Mouse (Mus musculus) left cerebral cortex, postnatal 10 days (tissue): ENCODE results near the gene Hps4. TPM values are rescaled to one million over a fixed set of nuclear protein-coding genes. Genes with fewer than 3 reads are reported as not detected.
"Not testable (repeated sequence)": the region's sequence is repeated elsewhere in the genome, so short reads cannot be mapped to it uniquely, and the experiment has no call there.

Experiments
- DNase-seq, 2 experiments: peaks; one replicate each; pipeline ENCODE4 v3.0.0; 2021 to 2022; ENCODE audit warnings: low spot score in 2 of 2, mixed read lengths in 1 of 2; ENCODE audit errors: extremely low spot score in 1 of 2
- intact Hi-C: fragments of 180-260 bp; cut with DNase I; formaldehyde crosslinking; loops from one replicate; pipeline ENCODE4 v1.15.1; 2025
- total RNA-seq, 2 experiments: library from RNA; stranded (reverse); gene quantifications; 2 replicates each; pipeline ENCODE4 v1.2.3; 2021

The Hps4 gene
- total RNA-seq, 2 experiments from 2014 or later = 18.8 to 29.2 TPM

DNA sequence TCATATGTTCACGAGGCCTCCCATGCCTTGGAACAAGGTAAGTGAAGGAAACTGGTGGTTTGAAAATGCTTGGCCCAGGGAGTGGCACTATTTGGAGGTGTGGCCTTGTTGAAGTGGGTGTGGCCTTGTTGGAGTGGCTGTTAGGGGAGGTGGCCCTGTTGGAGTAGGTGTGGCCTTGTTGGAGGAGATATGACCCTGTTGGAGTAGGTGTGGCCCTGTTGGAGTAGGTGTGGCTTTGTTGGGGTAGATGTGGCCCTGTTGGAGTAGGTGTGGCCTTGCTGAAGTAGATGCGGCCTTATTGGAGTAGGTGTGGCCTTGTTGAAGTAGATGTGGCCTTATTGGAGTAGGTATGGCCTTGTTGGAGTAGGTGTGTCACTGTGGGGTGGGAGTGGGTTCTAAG is 43.1 kb downstream of the Hps4 start:
- intact Hi-C loops = no loop called here
- peak in 1 of 2 experiments; percentile 11 for DNase-seq

DNA sequence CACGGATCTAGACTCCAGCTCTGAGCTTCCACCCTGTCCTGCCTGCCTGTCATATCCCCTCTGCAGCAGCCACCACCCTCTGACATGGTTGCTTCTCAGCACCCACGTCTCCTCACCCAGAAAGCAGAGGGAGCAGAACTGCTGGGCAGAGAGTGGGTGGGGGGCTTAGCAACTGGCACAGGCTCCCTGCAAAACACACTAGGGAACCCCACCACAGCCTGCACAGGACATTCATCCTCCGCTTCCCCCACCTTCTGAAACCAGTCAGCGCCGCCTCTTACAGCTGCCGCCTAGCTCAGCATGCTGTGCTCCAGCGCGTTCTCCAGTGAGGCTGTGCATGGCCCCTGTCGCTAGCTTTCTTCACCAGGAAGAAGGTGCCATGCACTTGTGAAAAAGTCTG is 46.5 kb downstream of the Hps4 start:
- intact Hi-C loops = no loop called here
- DNase-seq = peak in 1 of 2 experiments; percentile 50

DNA sequence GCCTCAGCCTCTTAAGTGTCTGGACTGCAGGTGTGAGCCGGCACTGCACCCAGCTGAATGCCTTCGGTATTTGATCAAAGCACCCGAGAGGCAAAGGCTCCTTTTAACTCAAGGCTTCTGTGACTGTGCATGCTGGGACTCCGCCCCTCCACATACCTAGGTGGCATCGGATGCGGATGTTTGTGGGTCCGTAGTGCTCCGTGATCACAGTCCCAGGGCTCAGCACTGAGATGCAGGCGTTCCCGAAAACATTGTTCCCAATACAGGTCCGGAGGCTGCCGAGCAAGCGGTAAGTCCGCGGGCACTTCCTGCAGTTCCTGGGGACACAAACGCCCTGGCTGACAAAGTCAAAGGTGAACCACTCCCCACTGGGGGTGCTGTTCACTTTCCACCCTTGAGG is 48.1 kb downstream of the Hps4 start:
- intact Hi-C loops = no loop called here
- DNase-seq = peak in 1 of 2 experiments; percentile 26

DNA sequence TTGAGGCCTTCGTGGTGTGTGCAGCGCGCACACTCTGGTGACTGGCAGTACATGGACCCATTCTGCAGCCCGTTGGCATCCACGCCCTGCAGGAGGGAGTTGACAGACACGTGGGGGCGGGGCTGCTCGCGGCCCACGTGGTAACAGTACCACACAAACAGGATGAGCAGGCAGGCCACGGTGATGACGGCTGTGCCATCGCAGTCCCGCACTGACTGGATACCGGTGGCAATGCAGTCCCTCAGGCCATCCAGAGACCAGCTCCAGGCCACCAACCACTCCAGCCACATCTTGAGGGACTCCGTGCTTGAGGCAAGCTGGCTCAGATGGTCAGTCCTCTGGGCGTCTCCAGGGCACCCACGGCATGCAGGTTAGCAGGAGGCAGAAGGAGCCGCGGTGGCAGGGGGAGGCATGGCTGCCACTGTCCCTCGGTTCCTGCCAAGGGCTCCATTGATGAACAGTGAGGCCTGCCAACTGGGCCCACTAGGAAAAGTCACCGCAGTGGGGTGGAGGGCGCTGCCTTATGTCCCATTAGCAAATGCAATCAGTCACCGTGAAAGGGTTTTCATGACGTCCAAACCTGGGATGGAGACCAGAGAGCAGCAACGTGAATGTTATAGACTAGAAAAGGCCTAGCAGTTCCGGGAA is 48.9 kb downstream of the Hps4 start:
- peak in 1 of 2 experiments; percentile 45 for DNase-seq
- intact Hi-C loops = no loop called here

DNA sequence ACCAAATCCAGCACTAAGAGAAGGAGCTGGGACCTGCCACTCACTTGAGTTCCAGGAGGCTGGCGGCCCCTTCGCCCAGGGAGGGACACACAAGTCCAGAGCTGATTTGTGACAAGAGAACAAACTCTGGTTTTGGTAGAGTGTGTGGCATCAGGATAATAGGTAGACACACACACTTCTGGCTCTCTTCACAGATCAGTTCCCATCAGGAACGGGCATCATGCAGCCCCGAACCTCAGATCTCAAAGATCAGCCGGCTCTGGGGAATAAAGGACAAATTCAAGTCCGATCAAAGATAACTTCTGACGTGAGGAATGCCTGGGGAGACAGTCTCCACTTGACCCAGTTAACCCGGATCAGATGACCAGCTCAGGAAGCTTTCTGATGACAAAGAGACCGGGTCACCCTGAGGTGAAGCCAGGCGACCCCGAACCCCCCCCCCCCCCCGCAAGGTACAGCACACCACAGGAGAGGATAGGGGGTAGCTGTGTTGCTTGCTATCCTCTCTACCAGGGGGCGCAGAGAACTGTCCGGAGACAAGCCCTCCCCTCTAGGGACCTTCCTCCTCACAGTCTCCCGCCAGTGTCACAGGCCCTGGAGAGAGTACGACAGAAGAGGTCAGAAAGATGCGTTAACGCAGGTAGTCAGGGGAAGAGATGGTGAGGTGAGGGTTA is 51.0 kb downstream of the Hps4 start:
- intact Hi-C loops = no loop called here
- peak in 1 of 2 experiments; percentile 24 for DNase-seq

DNA sequence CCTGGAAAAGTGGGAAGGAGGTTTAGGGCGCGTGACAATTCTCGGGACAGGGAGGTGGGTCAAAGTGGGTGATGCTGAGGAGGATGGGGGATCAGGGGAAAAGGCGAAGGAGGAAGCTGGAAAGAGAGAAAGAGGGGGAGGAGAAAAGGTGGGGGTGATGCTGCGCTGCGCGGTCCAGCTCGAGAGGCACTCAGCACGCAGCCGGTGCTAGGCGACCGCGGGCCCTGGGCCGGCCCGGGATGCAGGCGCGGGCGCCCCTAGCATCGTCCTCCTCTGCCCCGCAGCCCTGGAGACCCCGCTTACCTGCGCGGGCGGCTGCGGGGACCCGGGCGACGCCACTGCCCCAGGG is 51.5 kb downstream of the Hps4 start:
- no peak for DNase-seq
- intact Hi-C loops = no loop called here

DNA sequence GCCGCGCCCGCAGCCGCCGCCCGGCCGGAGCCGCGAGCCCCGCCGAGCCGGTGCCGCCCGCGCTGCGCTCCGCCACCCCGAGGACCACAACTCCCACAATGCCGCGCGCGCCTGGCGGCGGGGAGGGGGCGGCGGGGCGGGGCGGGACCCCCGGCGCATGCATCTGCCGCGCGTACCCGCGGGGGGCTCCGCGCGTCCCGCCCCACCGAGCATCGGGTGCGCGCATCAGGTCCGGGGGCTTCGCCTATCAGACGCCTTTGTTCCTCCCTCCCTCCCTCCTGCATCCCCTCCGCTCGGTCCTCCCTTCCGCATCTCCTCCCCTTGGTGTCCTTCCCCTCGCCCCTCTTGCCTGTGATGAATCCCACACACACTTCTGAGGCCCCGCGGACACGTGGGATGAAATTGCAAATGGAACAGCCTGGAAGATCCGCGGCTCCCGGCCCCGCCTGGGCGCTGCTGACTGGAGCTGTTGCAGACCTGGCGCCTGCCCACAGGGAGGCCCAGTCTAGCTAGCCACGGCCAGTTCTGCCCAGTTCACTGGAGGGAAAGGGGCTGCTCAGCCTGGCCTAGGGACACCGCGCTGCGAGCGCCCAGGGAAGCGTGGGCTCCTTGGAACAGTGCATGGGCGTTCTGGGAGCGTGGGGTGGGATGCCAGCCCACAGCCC is 52.0 kb downstream of the Hps4 start, which contains the start of gene Asphd2:
Gene Asphd2 (minus strand): TSS at position 88 of the 665 bp plus-strand sequence.
- intact Hi-C loops = no loop called here
- peak; percentile 80 to 87 for DNase-seq

DNA sequence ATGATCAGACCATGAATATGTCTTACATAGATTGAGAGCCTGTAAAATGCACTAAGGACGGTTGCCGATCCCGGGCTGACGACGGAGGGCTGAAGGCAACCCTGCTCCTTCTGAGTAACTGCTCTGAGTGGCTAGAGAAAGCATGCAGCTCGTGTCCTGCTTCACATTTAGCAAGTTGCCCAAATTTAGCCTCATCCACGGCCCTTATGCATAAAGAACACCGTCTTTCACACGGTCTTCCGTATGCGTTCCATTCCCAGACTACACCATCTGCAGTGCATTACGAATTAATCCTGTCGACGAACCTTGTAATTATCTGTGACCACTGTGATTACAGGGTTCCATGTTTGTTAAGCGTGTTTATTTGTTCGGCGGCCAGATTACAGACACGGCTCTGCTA is 53.2 kb downstream of the Hps4 start:
- DNase-seq = peak in 1 of 2 experiments; percentile 27
- intact Hi-C loops = no loop called here

DNA sequence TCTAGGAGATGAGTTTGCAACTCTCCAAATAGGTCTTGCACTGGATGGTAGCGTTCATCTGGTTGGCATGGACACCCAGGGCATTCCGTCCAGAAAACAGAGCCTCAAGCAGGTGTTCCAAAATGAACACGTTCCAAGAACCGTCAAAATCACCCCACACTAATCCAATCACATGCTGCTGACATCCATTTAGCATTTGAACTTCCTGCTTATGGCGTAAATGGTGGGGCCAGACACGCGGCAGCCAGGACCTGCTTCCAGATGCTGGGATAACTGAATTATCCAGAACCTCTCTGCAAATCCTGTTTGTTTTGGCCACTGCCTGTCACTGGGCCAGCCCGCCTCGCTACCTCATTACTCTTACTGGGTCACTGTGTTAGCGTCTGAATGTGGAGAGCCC is 56.4 kb downstream of the Hps4 start:
- intact Hi-C loops = no loop called here
- no peak for DNase-seq

DNA sequence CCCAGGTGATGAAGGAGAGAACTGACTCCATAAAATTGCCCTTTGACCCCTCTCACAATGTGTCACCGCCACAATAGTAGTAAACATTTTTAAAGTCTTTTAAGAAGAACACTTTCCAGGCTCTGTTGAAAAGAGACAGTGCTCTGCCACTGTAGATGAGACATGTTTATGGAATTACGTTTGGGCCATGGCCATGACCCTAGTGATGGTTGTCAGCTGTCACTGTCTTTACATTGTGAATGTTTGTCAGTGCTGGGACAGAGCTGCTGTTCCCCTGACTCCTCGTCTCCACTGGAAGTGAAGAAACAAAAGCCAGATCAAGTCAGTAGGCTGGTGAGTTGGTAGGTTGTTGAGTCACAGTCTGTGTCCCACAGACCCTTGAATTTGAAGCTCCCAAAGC is 59.6 kb downstream of the Hps4 start:
- DNase-seq = no peak
- intact Hi-C loops = no loop called here

DNA sequence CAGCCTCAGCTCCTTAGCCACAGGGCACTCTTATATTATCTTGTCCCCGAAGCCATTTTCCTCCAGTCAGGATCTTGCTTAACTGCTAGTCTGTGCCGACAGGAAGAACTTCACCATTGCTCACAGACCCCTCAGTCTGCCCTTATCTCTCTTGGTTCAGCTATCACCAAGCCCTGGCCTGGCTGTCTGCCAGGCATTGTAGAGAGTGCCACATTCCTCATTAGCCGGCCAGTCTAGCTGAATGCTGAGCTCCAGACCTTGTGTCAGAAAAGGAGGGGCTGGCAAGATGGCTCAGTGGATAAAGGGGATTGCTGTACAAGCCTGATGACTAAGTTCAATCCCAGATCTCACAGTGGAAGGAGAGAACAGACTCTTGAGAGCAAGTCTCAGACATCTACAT is 63.1 kb downstream of the Hps4 start:
- intact Hi-C loops = no loop called here

DNA sequence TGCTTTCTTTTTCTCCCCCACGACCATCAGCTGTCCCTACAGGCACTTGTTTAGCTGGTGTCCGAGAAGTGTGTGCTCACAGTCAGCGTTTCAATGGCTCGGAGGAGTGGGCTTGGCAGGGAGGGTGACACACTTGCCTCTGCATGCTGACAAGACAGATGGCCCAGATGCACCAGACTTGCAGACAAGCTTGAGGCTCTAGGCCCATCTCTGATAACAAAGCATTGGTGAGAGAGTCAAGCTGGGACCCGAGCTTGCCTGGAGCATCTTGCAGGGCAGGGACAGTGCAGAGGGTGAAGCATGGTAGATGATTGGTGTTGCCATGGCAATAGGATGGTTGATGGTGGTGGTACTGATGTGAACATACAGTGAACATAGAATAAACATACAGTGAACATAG is 66.4 kb downstream of the Hps4 start:
- intact Hi-C loops = no loop called here

More for the DNA sequence above, 63.1 kb downstream of the Hps4 start:
- DNase-seq = no peak

DNA sequence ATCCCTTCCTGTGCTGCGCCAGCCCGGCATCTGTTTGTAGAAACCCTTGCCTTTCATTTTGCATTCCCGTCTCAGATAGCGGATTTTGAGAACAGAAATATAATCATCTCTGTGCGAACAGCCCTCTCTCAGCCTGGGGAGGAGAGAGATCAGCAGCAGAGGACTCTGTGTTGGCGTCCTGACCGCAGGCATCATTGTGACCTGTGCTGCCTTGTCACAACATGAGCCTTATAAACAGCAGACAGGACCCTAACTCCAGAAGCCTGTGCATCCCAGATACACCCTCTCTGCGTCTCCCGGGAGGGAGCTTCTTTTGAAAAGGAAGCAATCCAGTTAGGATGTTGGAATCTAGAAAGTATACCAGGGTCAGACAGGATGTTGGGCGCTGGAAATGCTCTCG is 68.2 kb downstream of the Hps4 start:
- intact Hi-C loops = no loop called here
- DNase-seq = no peak

More for the DNA sequence above, 66.4 kb downstream of the Hps4 start:
- DNase-seq = no peak

DNA sequence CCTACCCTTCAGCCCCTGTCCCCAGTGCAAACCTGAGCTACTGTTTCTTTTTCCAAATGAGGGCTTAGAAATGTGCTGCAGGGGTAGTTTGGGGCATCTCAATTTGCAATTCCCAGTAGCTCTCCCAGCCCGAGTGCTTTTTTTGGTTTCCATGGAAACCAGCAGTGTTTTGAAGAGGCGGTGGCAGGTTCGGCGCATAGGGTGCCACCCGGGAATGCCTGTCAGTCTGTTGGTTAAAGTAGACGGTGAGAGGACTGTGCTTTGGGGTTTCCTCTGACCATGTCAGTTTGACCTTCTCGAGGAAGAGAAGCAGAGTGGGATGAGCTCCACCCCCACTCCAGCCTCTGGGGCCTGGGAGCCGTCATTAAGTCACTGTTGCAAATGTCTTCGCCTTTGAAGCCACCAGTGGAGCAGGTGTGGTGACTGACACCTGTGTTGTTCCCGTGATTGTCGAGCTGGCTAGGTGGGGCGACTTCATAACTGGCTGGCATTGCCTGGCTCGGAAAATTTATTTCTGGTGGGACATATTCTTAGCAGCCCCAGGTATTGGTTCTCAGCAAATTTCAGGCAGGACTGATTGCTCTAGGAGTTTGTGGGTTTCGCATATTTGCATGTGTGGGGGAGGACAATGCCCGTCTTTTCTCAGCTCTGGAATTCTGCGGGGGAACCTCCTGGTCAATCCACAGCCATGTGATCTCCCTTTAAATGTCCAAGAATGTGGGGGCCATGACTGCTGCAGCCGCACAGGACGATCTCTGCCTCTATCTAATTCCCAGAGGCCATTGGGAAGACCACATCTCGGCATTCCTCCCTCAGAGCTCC is 68.8 kb downstream of the Hps4 start:
- intact Hi-C loops = no loop called here
- DNase-seq = peak in 1 of 2 experiments; percentile 69

DNA sequence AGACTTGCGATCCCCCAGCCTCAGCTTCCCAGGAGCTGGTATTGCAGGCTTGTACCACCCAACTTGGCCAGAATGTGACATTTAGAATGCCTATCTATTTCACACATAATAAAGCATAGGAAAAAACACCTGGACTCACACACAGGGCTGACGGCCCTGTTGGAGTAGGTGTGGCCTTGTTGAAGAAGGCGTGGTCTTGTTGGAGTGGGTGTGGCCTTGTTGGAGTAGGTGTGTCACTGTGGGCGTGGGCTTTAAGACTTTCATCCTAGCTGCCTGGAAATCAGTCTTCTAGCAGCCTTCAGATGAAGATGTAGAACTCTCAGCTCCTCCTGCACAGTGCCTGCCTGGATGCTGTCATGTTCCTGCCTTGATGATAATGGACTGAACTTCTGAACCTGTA is 69.9 kb downstream of the Hps4 start:
- intact Hi-C loops = not testable (repeated sequence)
- DNase-seq = peak in 1 of 2 experiments; percentile 14

DNA sequence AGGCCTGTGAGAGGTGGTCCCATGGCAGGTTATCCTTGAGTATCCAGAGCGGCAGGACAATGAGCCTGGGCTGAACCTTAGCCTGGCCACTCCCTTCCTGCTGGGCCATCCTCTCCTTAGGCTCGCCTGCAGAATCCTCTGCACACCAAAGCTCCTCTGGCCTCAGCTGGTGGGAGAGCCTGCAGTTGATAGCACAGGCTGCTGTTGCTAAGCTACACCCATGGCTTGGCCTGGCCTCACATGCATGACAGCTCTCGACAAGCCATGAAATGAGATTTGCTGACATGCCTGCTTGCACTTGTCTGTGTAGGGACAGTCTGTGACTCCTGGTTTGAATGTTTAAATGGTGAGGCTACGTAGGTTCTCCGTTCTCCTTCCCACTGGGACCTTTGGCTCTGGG is 73.8 kb downstream of the Hps4 start:
- DNase-seq = peak in 1 of 2 experiments; percentile 21
- intact Hi-C loops = no loop called here

DNA sequence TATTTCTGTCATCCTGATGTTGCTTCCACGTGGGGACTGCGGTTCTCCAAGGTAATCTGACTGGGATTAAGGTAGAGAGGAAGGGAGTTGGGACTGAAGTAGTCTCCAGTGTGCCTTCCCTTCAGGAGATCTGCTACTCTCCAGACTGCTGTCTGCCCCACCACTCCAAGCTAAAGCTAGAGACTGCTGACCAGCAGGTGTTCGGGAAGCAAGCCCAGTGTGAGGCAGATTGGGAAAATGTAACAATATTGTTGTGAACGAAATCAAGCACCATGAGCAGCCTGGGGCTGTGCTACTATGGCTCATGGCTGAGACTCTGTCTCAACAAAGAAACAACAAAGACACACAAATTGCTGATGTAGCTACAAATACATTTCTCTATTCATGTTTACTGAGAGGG is 75.1 kb downstream of the Hps4 start:
- peak in 1 of 2 experiments; percentile 26 for DNase-seq
- intact Hi-C loops = no loop called here

DNA sequence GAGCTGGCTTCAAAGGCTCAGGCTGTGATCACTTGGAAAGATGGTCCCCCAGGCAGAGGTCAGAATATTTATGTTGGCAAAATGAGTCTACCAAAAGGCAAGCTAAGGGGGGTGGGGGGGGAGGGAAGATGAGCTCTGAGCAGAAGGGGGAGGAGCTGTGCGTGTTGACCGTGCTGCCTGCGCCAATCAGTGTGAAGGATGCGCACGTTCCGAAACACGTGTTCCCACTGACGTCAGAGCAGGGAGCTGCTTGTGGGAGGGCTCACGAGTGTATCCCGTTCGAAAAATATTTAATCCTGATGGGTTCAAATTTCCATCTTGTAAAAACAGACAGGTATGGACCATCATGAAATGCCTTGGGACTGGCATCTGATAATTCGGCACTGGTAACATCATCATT is 76.7 kb downstream of the Hps4 start:
- intact Hi-C loops = no loop called here
- peak in 1 of 2 experiments; percentile 43 for DNase-seq

DNA sequence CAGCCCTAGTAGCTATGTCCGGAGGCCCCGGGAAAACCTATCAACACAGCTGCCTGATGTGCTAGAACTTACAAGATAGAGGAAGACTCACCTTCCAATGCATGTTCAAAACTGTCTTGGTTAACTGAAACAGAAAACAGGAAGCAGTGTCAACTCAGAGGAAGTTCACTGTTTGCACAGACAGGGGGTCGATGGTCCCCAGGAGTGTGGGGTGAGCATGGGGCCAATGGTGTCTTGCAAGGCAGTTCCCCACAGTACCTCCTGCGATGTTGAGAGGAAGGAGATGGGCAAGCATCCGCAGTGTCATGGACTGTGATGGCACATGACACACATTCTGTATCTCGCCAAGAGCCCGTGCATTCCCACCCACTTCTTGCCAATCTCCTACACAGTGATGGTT is 83.8 kb downstream of the Hps4 start:
- DNase-seq = peak in 1 of 2 experiments; percentile 21
- intact Hi-C loops = loop anchor here (2.0 to 5.0 kb wide), 2 partner anchors 84 to 186 kb away; partner anchors contain the start of genes Hps4 and Srrd
